Mouse (Mus musculus) layer of hippocampus, adult 6 months (tissue): ENCODE measurements around the gene Cmip. TPM values are rescaled to one million over a fixed set of nuclear protein-coding genes. Genes with fewer than 3 reads are reported as not detected.

Source experiments
- long read RNA-seq, 2 experiments: library from polyadenylated mRNA; unstranded; transcript quantifications; one replicate each; pipeline ENCODE4 v2.0.0; 2019 to 2020
- microRNA-seq: library from miRNA; unstranded; fragments of <30 nt; microRNA quantifications from one replicate; pipeline ENCODE4 v1.2.0, GENCODE M21; 2020
- polyA plus RNA-seq: library from polyadenylated mRNA; unstranded; fragments of <200 nt; fragmentation: Nextera tagmentation; gene quantifications from 2 replicates; pipeline ENCODE4 v1.2.3, GENCODE M21; 2021

Gene Cmip
- 88.1 and 90.0 TPM in 2 replicates for polyA plus RNA-seq
- long read RNA-seq, experiment 1, full-length matches to known transcripts: 59 of 188 reads
- long read RNA-seq, experiment 1, partial matches to known transcripts: 69 of 188 reads
- long read RNA-seq, experiment 1, other reads (novel, unspliced or antisense): 60 of 188 reads
- long read RNA-seq, experiment 2, full-length matches to known transcripts: 344 of 693 reads
- long read RNA-seq, experiment 2, partial matches to known transcripts: 78 of 693 reads
- long read RNA-seq, experiment 2, other reads (novel, unspliced or antisense): 271 of 693 reads

GRCm38 (mm10) chr8:117257029-117257820, at the start of gene Cmip:
Gene Cmip, plus strand, starts transcription at chr8:117257064.

GRCm38 (mm10) chr8:117498179-117498914, 241.5 kb downstream of the Cmip start, which contains the start of gene Plcg2:
Gene Plcg2, plus strand, starts transcription at chr8:117498291.

Small RNA genes lying within 50 kb of the gene (microRNA-seq; reads per million reads assigned to microRNA genes)
- gene Mir7077: 0.86 reads per million
- gene Mir7078: not detected

Other genes with a start within 250 kb of the Cmip start
- 0.01 and 0.06 TPM in 2 replicates for gene Pkd1l2, start 174.6 kb upstream of the Cmip start, polyA plus RNA-seq
- gene Bco1, start 161.2 kb upstream of the Cmip start, polyA plus RNA-seq: 0.08 and 0.11 TPM in 2 replicates
- 0.68 and 0.87 TPM in 2 replicates for gene Gan, start 98.9 kb upstream of the Cmip start, polyA plus RNA-seq
- gene Plcg2, start 241.2 kb downstream of the Cmip start, polyA plus RNA-seq: 1.3 TPM in 2 replicates